Mouse (Mus musculus) CH12.LX (cell line): ENCODE data around the gene Gm7247.

Source experiments
- CHD1 ChIP-seq: IDR thresholded peaks from 2 replicates; pipeline ENCODE4 v1.6.1; 2012; ENCODE audit warnings: low read depth, low read length, improper control_type of control experiment, inconsistent platforms
- CHD2 ChIP-seq: IDR thresholded peaks from 2 replicates; pipeline ENCODE4 v1.6.1; 2011; ENCODE audit warnings: low read length, improper control_type of control experiment
- CTCF ChIP-seq, 2 experiments: IDR thresholded peaks in 1 of 2; conservative IDR thresholded peaks in 1 of 2; 2 replicates each; pipeline ENCODE4 v1.5.1; 2011 to 2012; ENCODE audit warnings: low read depth in 2 of 2, low read length in 2 of 2, improper control_type of control experiment in 1 of 2, inconsistent platforms in 1 of 2, mild to moderate bottlenecking in 1 of 2, moderate library complexity in 1 of 2
- EP300 ChIP-seq: IDR thresholded peaks from 2 replicates; pipeline ENCODE4 v1.6.1; 2011; ENCODE audit warnings: low read length, improper control_type of control experiment
- HCFC1 ChIP-seq: IDR thresholded peaks from 2 replicates; pipeline ENCODE4 v1.6.1; 2012; ENCODE audit warnings: low read depth, mild to moderate bottlenecking, inconsistent platforms, low read length, improper control_type of control experiment
- JUND ChIP-seq: conservative IDR thresholded peaks from 2 replicates; pipeline ENCODE4 v1.6.1; 2011; ENCODE audit warnings: low read depth, low read length, improper control_type of control experiment
- NELFE ChIP-seq: IDR thresholded peaks from 2 replicates; pipeline ENCODE4 v1.6.1; 2011; ENCODE audit warnings: low read depth, low read length, improper control_type of control experiment
- NRF1 ChIP-seq: IDR thresholded peaks from 2 replicates; pipeline ENCODE4 v1.6.1; 2014; ENCODE audit warnings: low read depth, mild to moderate bottlenecking, inconsistent platforms, low read length, improper control_type of control experiment, moderate library complexity
- POLR2A ChIP-seq: IDR thresholded peaks from 2 replicates; pipeline ENCODE4 v1.6.1; 2011; ENCODE audit warnings: low read depth, mild to moderate bottlenecking, improper control_type of control experiment, low read length
- POLR2AphosphoS2 ChIP-seq: IDR thresholded peaks from 2 replicates; pipeline ENCODE4 v1.6.1; 2011; ENCODE audit warnings: low read depth, low read length, improper control_type of control experiment
- RCOR1 ChIP-seq: conservative IDR thresholded peaks from 2 replicates; pipeline ENCODE4 v1.6.1; 2012; ENCODE audit warnings: low read depth, mild to moderate bottlenecking, inconsistent platforms, low read length, improper control_type of control experiment
- TCF12 ChIP-seq: IDR thresholded peaks from 2 replicates; pipeline ENCODE4 v1.6.1; 2014; ENCODE audit warnings: low read depth, mild to moderate bottlenecking, inconsistent platforms, low read length, improper control_type of control experiment
- ZC3H11A ChIP-seq: IDR thresholded peaks from 2 replicates; pipeline ENCODE4 v1.6.1; 2012; ENCODE audit warnings: low read depth, mild to moderate bottlenecking, inconsistent platforms, low read length, improper control_type of control experiment
- ZMIZ1 ChIP-seq: IDR thresholded peaks from 2 replicates; pipeline ENCODE4 v1.6.1; 2012; ENCODE audit warnings: low read depth, mild to moderate bottlenecking, inconsistent platforms, low read length, improper control_type of control experiment

DNA sequence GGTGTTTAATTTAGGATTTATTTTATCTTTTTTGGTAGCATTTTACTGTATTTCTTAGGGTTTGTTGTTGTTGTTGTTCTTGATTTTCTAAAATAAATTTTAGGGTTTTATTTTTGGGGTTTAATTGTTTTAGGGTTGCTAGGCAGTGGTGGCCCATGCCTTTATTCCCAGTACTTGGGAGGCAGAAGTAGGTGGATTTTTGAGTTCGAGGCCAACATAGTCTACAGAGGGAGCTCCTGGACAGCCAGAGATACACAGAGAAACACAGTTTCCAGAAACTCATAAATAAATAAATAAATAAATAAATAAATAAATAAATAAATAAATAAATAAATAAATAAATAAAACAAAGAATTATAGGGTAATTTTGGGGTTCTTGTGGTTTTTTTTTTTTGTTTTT, 122.1 kb downstream of the Gm7247 start:
- TF ChIP-seq POLR2A (no peak), CTCF (conservative IDR thresholded peaks at IDR 0.05 in 1 of 2, IDR thresholded peaks at IDR 0.05 in 1 of 2; ENCODE audit: low read depth in 2 of 2, low read length in 2 of 2) (no peak), ZMIZ1 (no peak), TCF12 (no peak), RCOR1 (no peak), CHD1 (no peak), JUND (no peak), NELFE (no peak), POLR2AphosphoS2 (no peak), CHD2 (no peak), HCFC1 (no peak), ZC3H11A (no peak), EP300 (no peak), NRF1 (no peak)
